Mouse (Mus musculus) frontal cortex, adult (tissue): ENCODE results near the gene Vezf1.

Source experiments
- ATAC-seq: cut with Nextera tagmentation; 2 replicates; pipeline ENCODE4 v1.9.2; 2017; ENCODE audit warnings: mild to moderate bottlenecking, moderate library complexity, mixed read lengths; ENCODE audit not compliant: low TSS enrichment

Vezf1 gene

DNA sequence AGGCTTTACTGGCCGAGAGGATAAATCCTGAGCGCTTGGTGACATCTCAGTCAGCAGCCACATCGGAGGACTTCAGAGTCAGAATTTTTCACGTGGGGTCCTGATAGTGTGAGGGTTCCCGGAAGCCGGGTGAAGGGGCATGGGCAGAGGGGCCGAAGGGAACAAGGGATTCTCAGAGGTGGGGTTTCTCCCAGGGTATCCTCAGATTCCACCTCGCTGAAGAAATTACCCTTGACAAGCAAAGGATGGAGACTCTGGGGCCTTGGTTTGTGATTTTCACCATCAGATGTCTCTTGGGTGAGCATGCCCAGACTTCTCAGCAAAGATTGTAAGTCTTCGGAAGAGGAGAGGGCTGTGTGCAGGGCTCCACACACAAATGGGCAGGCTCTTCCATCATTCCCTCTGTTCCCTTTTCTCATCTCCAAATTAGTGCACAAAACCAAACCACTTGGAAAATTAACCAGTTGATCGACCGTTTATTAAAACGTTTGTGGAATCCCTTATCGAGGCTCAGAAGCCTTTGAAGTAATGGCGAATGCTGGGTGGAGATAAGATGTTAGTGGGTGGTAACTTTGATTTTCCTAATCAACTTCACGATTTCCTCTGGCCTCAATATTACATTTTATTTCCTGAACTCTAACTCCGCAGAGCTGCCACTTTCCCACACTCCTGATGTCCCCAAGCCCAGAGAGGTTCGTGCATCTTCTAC lies 30.1 kb downstream of the Vezf1 start, which contains the start of gene Cuedc1:
Gene Cuedc1, plus strand, starts transcription at position 38 of the 709 bp plus-strand sequence.
- no peak for ATAC-seq

DNA sequence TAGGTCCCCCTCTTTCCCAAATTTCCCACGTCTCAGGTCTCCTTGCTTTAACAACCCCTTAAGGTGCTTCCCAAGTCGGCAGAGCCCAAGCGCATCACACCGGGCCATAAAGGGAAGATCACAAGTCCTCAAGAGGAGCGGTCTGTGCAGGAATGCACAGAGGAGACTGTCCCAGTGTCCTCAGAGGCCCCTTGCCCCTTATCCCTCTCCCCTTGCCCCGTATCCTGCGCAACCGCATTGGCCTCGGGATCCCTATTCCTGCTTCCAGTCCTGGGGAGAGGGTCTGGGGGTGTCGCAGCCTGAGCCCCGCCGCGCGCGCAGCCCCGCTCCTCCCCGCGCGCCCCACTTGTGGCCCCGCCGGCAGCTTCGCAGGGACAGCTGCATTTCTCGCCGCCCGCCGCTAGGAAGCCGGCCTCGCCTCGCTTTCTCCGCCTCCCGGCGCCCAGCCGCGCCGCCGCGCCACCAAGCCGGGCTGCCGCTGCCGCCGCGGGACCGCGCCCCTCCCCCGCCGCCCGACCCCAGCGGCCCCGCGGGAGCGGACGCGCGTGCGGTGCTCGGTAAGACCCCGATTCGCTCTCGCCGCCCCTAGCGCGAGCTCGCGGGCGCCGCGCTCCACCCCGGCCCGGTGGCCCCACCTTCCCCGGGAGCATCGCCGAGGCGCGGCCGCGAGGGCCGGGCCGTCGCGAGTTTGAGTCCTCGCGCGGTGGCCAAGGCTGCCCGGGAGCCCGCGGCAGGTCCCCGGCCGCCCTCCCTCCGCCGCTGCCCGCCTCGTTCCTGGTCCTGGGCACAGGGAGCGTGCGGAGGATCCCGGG lies 30.9 kb downstream of the Vezf1 start:
- ATAC-seq, result peak; percentile 78

DNA sequence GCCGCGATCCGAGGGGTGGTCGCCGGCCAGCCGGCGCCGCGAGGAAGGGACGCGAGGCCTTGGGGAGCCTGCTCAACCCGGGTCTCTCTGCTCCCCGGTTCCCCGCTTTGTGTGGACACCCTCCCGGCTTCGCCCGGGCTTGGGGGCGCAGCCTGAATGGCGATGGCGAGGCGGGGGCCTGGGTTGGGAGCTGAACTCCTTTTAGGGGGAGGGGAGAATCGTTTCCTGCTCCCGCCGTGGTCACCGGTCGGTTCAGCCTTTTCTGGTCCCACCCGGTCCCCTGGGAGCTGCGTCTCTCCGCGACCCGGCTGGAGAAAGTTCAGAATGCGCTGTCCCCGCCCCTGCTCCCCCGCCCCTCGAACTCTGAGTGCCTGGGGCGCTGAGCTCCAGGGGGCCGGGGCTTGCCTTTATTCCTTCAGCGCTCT lies 31.5 kb downstream of the Vezf1 start:
- ATAC-seq, result peak; percentile 29; the same call in 1 of the 2 replicates

DNA sequence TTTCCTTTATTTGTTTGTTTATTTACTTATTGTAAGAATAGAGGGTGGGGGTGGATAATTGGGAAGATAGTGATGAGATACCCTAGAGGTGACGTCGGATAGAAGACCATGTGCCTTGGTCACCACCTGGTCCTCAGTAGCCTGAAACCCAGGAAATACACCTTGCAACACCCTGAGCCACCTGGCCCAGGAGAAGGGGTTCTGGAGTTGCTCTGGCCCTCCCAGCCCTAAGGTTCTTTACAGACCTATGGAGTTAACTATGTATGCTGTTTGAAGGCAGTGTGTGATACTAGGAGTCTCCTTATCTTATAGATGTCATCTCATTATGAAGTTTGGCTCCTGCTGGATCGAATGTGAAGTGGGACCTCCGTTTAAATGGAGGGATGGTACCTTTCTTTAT lies 32.1 kb downstream of the Vezf1 start:
- ATAC-seq, result no peak

DNA sequence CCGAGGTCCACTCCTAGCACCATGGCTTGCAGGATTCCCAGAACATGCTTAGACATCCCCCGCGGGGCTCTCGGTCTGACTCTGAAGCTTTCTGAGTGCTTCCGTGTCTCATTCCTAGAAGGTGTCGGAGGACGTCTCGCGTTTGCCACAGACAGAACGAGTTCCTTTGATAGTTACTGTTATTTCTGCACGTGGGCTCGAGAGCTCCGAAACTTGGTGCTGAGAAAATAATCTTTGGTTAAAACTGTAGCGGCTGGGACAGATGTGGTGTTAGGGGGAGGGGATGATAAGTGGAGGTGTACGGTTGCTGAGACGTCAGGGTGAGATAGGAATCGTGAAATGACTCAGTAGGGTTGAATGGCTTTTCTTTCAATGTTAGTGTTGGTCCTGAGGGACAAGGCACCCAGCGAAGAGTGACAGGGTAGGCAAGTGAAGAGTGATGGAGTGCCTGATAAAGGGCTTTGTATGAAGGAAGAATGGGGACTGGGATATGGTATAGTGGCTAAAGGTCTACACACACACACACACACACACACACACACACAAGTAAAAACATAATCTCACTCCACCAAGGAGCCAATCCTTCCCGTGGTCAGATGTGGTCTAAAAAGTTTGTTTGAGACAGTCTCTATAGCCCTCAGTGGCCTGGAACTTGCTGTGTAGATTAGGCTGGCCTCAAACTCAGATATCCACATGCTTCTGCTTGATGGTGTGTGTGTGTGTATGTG lies 35.3 kb downstream of the Vezf1 start:
- no peak for ATAC-seq

DNA sequence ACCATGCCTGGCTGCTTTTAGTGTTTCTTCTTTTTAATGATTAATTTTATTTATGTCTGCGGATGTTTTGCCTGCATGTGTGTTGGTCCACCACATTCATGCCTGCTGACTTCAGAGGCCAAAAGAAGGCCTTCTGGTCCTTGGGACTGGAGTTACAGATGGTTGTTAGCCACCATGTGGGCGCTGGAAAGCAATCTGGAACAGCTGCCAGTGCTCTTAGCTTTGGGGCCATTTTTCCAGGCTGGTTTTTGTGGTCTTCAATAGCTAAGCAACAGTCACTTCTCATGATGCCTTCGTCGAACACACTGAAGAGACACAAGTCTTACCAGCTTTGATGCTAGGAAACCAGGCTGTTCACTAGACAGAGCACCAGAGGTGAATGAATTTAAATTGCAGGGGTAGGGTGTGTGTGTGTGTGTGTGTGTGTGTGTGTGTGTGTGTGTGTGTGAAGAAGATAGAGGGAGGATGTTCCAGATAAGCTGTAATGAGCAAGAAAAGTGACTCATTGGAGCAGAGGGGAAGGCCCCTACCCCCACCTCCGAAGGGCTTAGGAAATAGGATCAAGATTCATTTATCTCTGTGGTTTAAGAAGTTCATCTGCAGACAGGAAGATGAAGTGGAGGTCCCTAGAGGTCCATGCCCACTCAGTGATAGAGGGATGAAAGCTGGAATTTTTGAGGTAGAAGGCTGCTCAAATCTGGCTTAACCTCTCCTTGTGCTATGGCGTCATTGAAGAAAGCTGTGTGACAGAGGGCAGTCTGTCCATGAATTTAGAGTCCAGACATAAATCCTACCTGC lies 37.6 kb downstream of the Vezf1 start:
- no peak for ATAC-seq

DNA sequence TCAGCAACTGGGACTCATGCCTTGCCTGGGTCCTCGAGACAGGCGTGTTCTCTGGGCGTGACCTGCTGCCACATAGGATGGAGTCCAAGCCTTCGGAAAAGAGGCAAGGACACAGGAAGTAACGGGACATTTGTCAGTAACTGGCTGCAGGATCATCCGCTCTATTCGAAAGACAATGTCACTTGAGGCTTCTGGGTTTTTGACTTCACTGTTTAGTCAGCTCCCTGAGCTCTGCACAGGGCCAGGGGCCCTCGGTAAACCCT lies 38.1 kb downstream of the Vezf1 start:
- ATAC-seq, result no peak

DNA sequence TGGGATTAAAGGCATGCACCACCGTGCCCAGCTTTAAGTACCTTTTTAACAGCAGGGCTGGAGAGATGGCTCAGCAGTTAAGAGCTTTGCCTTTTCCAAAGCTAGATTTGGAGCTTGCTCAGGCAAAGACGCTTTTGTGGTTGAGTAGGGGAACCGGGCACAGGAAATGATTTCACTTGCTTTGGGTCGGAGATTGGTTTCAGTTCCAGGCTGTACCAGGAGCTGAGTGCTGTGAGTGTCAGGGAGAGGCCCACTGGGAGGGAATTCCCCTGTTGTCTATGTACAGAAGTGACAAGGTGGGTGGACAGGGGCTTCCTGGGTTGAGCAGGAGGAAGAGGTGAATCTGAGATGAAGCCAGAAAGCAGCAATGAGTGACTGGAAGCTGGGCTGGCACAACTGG lies 39.3 kb downstream of the Vezf1 start:
- no peak for ATAC-seq

DNA sequence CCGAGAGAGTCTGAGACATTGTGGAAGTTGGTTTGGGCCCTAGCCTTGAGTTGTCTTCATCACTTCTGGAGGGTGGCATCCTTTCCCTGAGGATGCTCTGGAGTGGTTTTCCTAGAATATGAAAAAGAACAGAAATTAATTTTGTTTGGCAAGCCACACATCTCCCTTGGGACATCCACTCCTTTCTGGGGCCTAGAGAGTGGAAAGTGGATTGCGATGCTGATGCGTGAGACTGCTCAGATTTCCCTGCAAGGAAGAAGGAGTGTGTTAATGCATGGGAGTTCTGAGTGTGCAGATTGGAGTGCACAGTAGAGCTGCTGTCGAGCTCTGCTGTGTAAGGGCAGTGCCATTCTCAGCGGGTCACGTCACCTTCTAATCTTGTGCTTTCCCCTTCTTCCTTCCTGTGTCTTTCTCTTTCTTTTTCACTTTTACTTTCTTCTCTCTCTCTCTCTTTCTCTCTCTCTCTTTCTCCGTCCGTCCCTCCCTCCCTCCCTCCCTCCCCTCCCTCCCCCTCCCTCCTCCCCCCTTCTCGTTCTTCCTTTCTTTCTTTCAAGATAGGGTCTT lies 42.0 kb downstream of the Vezf1 start:
- ATAC-seq, result no peak

DNA sequence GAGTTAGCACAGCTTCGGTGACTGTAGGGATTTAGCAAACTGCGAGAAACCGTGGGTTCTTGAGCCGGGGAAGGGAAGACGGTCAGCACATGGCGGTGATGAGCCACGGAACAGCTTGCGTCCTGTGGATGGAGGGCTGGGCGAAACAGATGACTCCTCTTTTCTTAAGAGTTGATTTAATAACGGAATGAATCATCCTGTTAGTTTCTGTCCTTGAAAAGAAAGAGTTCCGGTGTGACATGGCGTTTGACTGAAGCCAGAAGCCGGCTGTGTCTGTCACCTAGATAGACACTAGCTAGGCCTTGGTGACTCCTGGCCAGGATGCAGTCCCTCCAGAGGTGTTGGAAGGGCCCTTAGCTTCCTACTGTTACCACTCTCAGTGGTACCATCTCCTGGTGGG lies 44.0 kb downstream of the Vezf1 start:
- no peak for ATAC-seq

DNA sequence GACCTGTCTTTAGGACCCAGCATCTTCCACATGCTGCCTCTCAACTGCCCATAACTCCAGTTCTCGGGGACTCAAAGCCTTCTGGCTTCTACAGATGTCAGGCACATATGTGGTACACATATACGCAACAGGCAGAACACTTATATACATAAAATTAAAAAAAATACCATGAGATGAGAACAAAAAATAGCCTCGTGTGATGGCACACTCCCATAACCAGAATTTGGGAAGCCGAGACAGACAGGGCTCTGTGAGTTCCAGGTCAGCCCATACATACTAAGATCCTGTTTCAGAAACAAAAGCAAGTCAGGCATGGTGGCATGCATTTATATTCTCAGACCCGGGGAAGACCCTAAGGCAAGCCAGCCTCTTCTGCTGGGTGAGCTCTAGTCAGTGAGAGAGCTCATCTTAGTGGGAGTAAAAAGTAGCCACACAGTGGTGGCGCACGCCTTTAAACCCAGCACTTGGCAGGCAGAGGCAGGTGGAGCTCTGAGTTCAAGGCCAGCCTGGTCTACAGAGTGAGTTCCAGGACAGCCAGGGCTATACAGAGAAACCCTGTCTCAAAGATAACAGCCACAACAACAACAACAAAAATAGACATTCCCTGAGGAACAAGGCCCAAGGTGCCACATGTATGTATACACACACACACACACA lies 44.7 kb downstream of the Vezf1 start:
- ATAC-seq, result no peak

DNA sequence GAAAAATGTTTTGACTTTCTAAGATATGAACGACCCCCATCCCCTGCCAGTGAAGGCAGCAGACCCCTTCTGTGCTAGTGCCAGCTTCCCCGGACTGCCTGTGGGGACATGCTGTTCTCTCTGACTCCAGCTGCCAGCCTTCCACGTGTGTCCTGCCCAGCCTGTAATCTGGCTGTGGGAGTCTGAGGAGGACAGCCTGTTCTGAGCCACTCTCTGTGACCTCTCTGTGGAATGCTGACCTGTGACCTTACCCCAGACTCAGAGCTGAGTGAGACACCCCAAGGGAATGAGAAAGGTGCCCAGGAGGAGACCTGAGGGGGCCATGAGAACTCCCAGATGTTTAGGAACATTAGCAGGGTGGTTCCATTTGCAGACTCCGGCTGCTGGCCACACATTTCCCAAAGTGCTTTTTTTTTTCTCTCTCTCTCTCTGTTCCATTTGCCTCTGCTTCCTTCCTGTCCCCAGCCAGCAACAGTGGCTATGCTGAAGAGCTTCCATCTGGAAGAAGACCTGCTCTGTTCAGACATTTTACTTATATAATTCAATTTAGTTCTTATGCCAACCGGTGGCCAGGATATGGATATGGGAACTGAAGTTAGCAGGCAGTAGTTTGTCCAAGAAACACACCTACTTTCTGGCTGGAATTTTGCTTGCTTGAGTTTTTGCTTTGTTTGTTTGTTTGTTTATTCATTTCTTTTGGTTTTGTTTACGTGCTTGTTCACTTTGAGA lies 45.6 kb downstream of the Vezf1 start:
- ATAC-seq, result no peak

DNA sequence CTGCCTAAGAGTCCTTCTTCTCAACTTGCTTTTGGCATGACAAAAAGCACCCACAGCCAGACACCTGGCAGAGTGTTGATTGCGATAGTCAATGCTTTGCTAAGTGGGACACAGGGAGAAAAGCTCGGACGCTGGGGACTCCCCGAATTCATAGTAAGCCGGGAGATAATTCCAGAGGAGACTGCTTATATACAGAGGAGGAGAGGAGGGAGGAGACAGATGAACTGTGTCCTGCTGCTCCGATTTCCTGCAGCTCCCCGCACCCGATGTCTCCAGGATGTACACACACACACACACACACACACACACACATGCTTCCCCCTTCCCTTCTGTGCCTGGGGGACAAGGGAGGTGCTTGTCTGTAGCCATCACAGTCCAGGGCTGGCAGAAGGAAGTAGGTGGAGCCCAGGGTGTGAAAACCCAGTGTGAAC lies 46.8 kb downstream of the Vezf1 start:
- peak; percentile 25; the same call in 1 of the 2 replicates for ATAC-seq

DNA sequence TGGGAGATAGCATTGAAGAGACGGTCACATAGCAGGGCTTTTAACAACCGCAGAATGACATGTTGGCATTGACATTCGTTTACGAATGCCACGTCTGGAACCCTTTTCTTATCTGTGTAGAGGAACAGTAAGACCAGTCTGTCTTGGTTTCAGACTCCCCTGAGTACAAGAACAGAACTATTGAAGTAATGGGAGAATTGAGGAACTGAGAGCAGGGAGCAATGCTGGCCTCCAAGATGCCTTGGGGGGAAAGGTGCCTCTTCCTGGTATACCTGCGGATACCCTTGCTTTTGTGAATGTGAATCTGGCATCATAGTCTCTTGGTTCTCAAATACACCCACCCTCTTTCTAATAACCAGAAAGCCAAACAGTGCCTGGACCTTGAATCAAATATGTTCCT lies 48.5 kb downstream of the Vezf1 start:
- ATAC-seq, result no peak

DNA sequence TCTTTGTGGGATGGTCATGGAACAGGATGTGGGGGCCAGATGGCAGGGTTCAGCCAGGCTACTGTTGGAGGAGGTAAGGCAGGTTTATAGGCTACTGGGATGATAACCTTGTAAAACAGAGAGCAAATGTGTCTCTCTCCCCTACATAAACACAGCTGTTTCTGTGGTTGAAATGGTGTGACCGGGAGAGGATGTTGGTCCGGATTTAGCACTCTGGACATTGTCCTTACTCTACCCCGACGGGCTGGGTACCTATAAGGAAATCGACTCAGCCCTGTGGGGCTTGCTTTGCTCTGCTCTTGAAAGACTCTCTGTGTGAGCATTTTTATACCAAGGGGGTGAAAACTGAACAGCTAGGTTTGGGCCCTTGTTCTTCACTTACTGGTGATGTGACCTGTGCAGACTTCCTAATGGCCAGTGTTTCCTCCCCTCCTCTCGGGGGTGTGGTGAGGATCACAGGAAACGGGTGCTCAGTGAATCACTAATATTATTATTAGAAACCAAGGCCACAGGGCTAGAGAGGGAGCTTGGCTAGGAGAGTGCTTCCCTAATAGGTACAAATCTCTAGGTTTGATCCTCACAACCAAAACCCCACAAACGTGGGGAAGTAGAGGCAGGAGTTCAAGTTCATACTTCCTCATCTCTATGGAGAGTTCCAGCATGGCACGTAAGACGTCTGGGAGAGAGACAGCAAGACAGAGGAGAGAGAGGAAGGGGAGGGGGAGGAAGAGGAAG lies 49.4 kb downstream of the Vezf1 start:
- no peak for ATAC-seq

DNA sequence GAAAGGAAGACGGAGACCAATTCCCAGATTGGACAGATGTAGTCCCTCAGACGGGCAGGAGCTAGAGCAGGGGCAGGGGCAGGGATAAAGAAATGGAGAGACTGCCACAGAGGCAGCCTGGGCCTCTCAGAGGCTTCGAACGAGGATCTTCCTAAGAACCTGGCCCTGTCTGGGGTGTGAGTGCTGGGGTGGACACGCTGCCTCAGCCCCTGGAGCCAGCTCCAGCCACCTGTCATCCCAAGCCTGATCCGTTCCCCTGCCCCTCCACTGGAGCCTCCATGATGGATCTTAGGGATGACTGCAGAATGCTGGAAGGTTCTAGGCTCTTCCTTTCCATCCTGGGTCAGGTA lies 50.0 kb downstream of the Vezf1 start:
- ATAC-seq, result no peak

DNA sequence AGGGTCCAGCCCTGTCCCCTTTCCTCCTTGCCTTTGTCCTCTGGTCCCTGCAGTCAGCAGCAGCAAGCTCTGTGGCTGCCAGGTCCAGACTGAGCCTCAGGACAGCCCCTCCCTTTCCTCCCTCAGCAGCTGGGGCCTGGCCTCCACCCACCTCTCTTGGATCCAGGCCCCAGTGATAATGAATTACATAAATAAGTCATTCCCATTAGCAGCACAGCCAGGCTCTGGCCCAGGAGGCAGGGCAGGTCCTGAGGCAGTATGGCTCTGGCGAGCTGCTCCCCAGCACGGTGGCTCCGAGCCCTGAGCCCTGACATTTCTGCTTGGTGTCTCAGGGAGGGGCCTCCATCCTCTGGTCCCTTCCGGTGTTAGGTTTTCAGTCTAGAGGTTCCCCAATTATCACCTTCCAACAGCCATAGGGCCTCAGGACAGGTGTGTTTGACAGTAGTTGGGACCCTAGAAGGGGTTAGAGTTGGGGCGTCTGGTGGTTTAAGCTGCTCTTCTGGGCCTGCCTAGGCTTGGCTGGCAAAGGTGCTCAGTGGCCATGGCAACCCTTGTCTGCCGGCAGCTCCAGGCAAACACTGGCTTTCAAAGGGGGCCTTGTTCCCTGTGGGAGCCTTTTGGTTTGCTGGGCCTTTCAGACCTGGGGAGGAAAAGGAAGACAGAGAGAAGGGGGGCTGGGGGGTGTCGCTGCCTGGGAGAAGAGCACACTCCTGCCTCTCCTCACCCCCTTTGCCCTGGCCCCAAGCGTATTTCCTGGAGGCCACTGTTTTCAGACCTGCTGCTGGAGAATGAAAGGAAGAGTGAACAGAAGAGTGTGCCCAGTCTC lies 51.0 kb downstream of the Vezf1 start:
- ATAC-seq, result peak; percentile 57

DNA sequence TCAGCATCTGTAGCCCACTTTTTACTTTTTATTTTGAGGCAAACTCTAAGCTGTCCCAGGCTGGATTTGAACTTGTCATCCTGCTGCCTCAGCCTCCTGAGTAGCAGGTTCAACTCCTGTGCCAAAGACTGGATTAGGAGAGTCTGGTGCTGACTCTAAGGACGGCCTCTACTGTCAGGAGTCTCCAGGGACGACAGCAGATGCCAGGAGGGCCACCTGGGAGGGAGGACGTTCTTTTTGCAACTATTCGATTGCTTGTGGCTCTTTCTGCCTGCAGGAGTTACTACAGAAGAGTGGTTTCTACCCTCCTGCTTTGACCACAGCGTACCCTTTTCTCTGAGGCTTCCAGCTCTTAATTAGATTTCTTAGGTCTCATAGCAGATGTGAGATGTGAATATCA lies 54.5 kb downstream of the Vezf1 start:
- no peak for ATAC-seq

DNA sequence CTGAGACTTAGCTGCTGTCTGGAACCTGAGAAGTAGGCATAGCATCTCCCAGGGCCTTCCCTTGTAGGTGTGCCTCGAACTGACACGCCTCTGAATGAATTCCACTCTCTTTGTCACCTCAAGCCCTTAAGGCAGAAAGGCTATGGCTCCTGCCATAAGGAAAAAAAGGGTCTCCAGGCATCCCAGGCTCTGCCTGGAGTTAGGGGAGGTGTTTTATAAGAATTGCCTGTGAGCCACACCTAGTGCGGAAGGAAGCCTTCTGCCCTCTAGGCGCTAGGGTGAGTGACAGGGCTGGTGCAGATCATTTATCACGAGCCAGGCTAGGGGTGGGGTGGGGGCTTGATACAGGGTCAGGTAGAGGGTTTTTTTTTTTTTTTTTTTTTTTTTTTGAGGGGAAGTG lies 54.9 kb downstream of the Vezf1 start:
- no peak for ATAC-seq
